Mouse (Mus musculus) urinary bladder, adult 2 months (tissue): Measurements from ENCODE around the gene Mia. TPM values are rescaled to one million over a fixed set of nuclear protein-coding genes. Genes with fewer than 3 reads are reported as not detected.

Source experiments
- DNase-seq: peaks from one replicate; pipeline ENCODE4 v3.0.0; 2022; ENCODE audit warnings: low spot score
- polyA plus RNA-seq: library from polyadenylated mRNA; depleted of rRNA; stranded (reverse); fragments of >200 nt; gene quantifications from 2 replicates; pipeline ENCODE4 v1.2.3, GENCODE M21; 2012; rRNA removed

Mia gene
- 0.23 and 0.47 TPM in 2 replicates for polyA plus RNA-seq

- DNase-seq: no peak
Observed at GRCm38 (mm10) chr7:27180837-27181695, at the start of gene Mia, which contains the start of gene Gm21983. Gene Mia (minus strand): TSS chr7:27181157. Gene Gm21983 (minus strand): TSS chr7:27181086.

DNA sequence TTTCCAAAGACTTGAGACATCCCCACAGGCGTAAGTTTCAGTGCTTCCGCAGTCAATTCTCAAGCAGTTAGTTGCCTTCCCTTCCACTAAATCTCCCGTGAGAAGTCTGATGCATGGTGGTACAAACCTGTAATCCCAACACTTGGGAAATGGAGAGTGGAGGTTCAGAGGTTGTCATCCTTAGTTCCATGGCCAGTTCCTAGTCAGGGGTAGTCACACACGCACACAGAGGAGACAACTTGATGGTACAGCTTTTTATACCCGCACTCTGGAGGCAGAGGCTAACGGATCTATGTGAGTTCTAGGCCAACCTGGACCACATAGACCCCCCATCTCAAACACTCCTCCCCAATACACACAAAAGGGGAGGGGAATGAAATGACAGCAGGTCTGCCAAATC lies 47.9 kb upstream of the Mia start:
- DNase-seq: no peak

GRCm38 (mm10) chr7:27228281-27228821 lies 47.4 kb upstream of the Mia start, which contains the start of gene Itpkc:
Gene Itpkc (minus strand): TSS chr7:27228661.
- DNase-seq: peak; percentile 90

DNA sequence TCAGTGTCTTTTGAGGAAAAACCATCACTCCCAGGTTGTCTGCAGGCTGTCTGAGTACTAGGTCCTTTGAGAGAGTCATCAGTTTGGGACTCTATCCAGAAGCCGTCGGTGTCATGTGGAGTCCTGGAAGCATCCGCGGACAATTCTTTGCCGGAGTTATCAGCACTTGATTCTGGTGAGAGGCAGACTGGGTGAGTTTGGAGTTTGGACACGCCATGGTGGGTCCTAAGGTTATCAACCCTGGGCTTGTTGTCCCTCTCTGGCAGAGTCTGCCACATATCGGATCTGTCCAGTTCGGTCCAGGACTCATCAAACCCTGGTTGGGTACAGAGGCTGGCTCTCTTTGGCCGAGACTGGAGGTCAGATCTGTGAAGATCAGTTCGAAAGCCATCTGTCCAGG lies 46.7 kb upstream of the Mia start:
- no peak for DNase-seq

GRCm38 (mm10) chr7:27227276-27227675 lies 46.3 kb upstream of the Mia start:
- no peak for DNase-seq

GRCm38 (mm10) chr7:27224877-27225575 lies 44.1 kb upstream of the Mia start:
- DNase-seq: no peak

- no peak for DNase-seq
Observed at GRCm38 (mm10) chr7:27222538-27222937, 41.6 kb upstream of the Mia start.

- DNase-seq: no peak
Observed at GRCm38 (mm10) chr7:27221939-27222338, 41.0 kb upstream of the Mia start.

GRCm38 (mm10) chr7:27219937-27220336 lies 39.0 kb upstream of the Mia start:
- no peak for DNase-seq

GRCm38 (mm10) chr7:27218586-27218985 lies 37.6 kb upstream of the Mia start:
- DNase-seq: no peak

- no peak for DNase-seq
Observed at GRCm38 (mm10) chr7:27212626-27213025, 31.7 kb upstream of the Mia start.

- DNase-seq: no peak
Observed at GRCm38 (mm10) chr7:27203730-27204449, 22.9 kb upstream of the Mia start.

DNA sequence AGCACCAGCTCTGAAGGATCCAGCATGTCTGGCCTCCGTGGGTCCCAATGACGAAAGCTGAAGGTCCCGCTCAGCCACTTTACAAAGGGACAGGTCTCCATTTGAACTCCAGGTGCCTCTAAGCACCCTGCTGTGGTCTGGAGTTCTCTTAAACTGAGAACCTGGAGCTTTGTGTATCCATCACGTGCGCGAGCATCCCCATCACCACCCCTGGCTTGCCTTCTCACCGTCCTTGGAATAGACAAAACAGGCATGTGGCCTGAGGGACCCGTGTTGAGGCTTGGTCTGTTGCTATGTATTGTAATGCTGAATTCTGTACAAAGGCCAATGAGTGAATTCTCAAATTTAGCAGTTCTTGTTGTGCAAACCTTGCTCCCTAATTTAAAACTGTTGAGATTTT lies 17.8 kb upstream of the Mia start:
- no peak for DNase-seq

- no peak for DNase-seq
Observed at GRCm38 (mm10) chr7:27198355-27198754, 17.4 kb upstream of the Mia start.

- no peak for DNase-seq
Observed at GRCm38 (mm10) chr7:27197634-27198033, 16.7 kb upstream of the Mia start.

- no peak for DNase-seq
Observed at GRCm38 (mm10) chr7:27197136-27197535, 16.2 kb upstream of the Mia start.

- DNase-seq: peak; percentile 84
Observed at GRCm38 (mm10) chr7:27195681-27196611, 15.0 kb upstream of the Mia start, which contains the start of the genes BC024978 and Snrpa. Gene BC024978 (plus strand): TSS chr7:27195781. Gene Snrpa (minus strand): TSS chr7:27196271.

DNA sequence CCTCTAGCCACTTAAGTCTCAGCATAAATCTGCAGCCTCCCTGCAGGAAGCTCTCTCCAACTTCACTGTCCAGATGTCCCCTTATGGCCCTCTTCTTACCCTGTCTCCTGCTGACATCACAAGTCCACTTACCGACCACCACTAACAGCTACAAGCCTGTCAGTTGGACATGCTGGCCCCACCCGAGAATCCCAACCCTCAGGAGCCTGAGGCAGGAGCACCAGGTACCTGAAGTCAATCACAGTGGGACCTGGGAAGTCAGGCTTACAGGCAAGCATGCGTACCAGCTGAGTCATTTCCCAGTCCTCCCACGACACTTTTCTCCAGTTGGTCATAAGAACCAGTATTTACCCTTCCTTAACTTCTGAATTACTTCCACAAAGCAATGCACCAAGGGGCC lies 12.8 kb upstream of the Mia start:
- DNase-seq: no peak

GRCm38 (mm10) chr7:27192434-27192833 lies 11.5 kb upstream of the Mia start:
- no peak for DNase-seq

- no peak for DNase-seq
Observed at GRCm38 (mm10) chr7:27189271-27189931, 8.4 kb upstream of the Mia start.
